ENCODE assay signal across 8 mouse cellular contexts in genomic region chr11:53706934-53707717, GRCm38 (mm10). TPM values are rescaled to one million over a fixed set of nuclear protein-coding genes. Genes with fewer than 3 reads are reported as not detected.
DNase-seq lines count a peak whose midpoint lies in the region; ATAC-seq and TF ChIP-seq lines count a peak whose summit lies in the region.

TSS of gene Rad50 (minus strand) at chr11:53707319.

- H3K36me3 ChIP-seq in ES-E14 (ENCODE audit: control insufficient read depth, insufficient read depth, low read length, poor library complexity, severe bottlenecking) = peaks cover 2% of the 10 kb centered on the region; the same call in 1 of the 2 replicates
- no peaks in the 10 kb centered on the region for H3K36me3 ChIP-seq in forebrain, embryonic 15.5 days

- WGBS in forebrain, embryonic 15.5 days = 4% methylated on average over 55 of the region's 55 CpGs
- WGBS in lung, adult 2 months = 2% methylated on average over 55 of the region's 55 CpGs

- no peaks in the 10 kb centered on the region for H3K9me3 ChIP-seq in ES-E14 (ENCODE audit: control insufficient read depth, insufficient read depth, low read depth, low read length)
- H3K9me3 ChIP-seq in forebrain, embryonic 15.5 days = no peaks in the 10 kb centered on the region

- peak; percentile 80 for DNase-seq in ES-E14 (ENCODE audit: low read depth, low spot score)
- peak; percentile 81 for DNase-seq in cerebellum, adult 11-12 months
- peak; percentile 82 for DNase-seq in heart, postnatal 25 days (ENCODE audit: low spot score)
- DNase-seq in layer of hippocampus, adult 18-20 months (ENCODE audit: low spot score in 2 of 2) = peak; percentile 86 to 95
- DNase-seq in lung, adult 2 months = peak; percentile 92
- DNase-seq in thymus, adult 18-20 months = peak; percentile 90

- peak within 1 kb of the TSS; percentile 84 for H3K27ac ChIP-seq in ES-E14 (ENCODE audit: insufficient read depth, low read depth, low read length, poor library complexity, severe bottlenecking)
- peak within 1 kb of the TSS; percentile 28 for H3K27ac ChIP-seq in forebrain, embryonic 15.5 days (replicated peaks)

- in situ Hi-C loops in ES-E14 (cut with MboI; ENCODE audit: low sequenced_read_pairs in 2 of 2, unreplicated experiment in 2 of 2) = no loop called here

- H3K4me2 ChIP-seq in forebrain, embryonic 15.5 days (replicated peaks) = peak within 1 kb of the TSS; percentile 83

- no peaks in the 10 kb centered on the region for H3K27me3 ChIP-seq in forebrain, embryonic 15.5 days

- peak within 1 kb of the TSS; percentile 95 for H3K9ac ChIP-seq in ES-E14 (ENCODE audit: insufficient read depth, low read depth, low read length, poor library complexity, severe bottlenecking)
- peak within 1 kb of the TSS; percentile 51 for H3K9ac ChIP-seq in forebrain, embryonic 15.5 days (replicated peaks)

- peak; percentile 87; the same call in 1 of the 2 replicates for TF ChIP-seq POLR2A in lung, adult 2 months (IDR thresholded peaks at IDR 0.05; ENCODE audit: borderline replicate concordance, extremely low read depth, low read depth, low read length)

- peaks cover 0 to 3% of the 10 kb centered on the region in 2 experiments; a peak in 2 of 4 replicates for H3K4me1 ChIP-seq in ES-E14 (ENCODE audit: control insufficient read depth in 2 of 2, insufficient read depth in 2 of 2, low read length in 2 of 2, poor library complexity in 1 of 2)
- H3K4me1 ChIP-seq in forebrain, embryonic 15.5 days = peaks cover 9% of the 10 kb centered on the region
- no peaks in the 10 kb centered on the region for H3K4me1 ChIP-seq in lung, adult 2 months (ENCODE audit: control insufficient read depth, insufficient read depth, low read length)

- TF ChIP-seq CTCF in lung, adult 2 months (IDR thresholded peaks at IDR 0.05; ENCODE audit: insufficient read depth, low read length) = no peak

- peak within 1 kb of the TSS; percentile 82 to 89 for H3K4me3 ChIP-seq in ES-E14 (ENCODE audit: insufficient read depth in 1 of 2, low read depth in 1 of 2, low read length in 2 of 2, poor library complexity in 1 of 2, severe bottlenecking in 1 of 2)
- peak within 1 kb of the TSS; percentile 58 for H3K4me3 ChIP-seq in forebrain, embryonic 15.5 days
- H3K4me3 ChIP-seq in lung, adult 2 months (replicated peaks; ENCODE audit: extremely low read depth, low read depth, low read length) = peak within 1 kb of the TSS; percentile 85

- ATAC-seq in forebrain, embryonic 15.5 days (replicated peaks) = peak; percentile 98
- ATAC-seq in neutrophil, adult 5-6 weeks (ENCODE audit: extremely low read depth, insufficient number of reproducible peaks, low FRiP score, poor library complexity, severe bottlenecking) = peak; percentile 97

- intact Hi-C loops in heart, postnatal 25 days (cut with DNase I) = no loop called here

TF ChIP-seq in ES-E14, 5 proteins besides CTCF, POLR2A, EP300 and RAD21:
- 0 out of 2 replicates have a peak, but pooled peaks have one; percentile 46 for TF ChIP-seq ZNF384 (IDR thresholded peaks at IDR 0.05; ENCODE audit: low read depth, low read length)
- no peak for TF ChIP-seq CHD2 (IDR thresholded peaks at IDR 0.05; ENCODE audit: low read depth, low read length)
- no peak for TF ChIP-seq HCFC1 (IDR thresholded peaks at IDR 0.05; ENCODE audit: borderline replicate concordance, insufficient read depth, low read length)
- TF ChIP-seq MAFK (IDR thresholded peaks at IDR 0.05; ENCODE audit: insufficient read depth, low read depth, low read length) = no peak
- TF ChIP-seq ZC3H11A (IDR thresholded peaks at IDR 0.05; ENCODE audit: borderline replicate concordance, low read depth, low read length) = no peak

RNA-seq across cellular contexts. Expression of gene Rad50, which starts in this region (rescaled TPM):
- total RNA-seq in ES-E14 (2012; rRNA removed) = 30.9 and 32.0 TPM in 2 replicates
- polyA plus RNA-seq in forebrain, embryonic 15.5 days (2015; fragmentation: Nextera tagmentation; extraction: Ambion mirVana) = 14.0 and 15.2 TPM in 2 replicates
- total RNA-seq in heart, postnatal 25 days (2021) = 1 to 10 TPM; 6.3 to 6.7 TPM
- total RNA-seq in layer of hippocampus, adult 18-20 months (2021) = 10 to 100 TPM; 13.2 to 13.9 TPM
- polyA plus RNA-seq in lung, adult 2 months (2012; rRNA removed) = 4.3 and 6.7 TPM in 2 replicates
- total RNA-seq in neutrophil, adult 5-6 weeks (2017) = 36.7 and 43.1 TPM in 2 replicates

Comparison
In these comparisons a context has a peak if more than half of its experiments do, and no peak if none do; other contexts are left out.
1. Peak in every context shown above with its lines: DNase-seq, ATAC-seq, H3K4me3 ChIP-seq and H3K27ac ChIP-seq.